Mouse (Mus musculus) heart, embryonic 16.5 days (tissue): Measurements from ENCODE around the gene Epdr1. TPM values are rescaled to one million over a fixed set of nuclear protein-coding genes. Genes with fewer than 3 reads are reported as not detected.

ENCODE experiments used
- ATAC-seq: fragments of 200-750 bp; cut with Nextera tagmentation; replicated peaks from 2 replicates; pipeline ENCODE4 v1.8.0; 2017; ENCODE audit warnings: moderate number of reproducible peaks; ENCODE audit not compliant: insufficient read depth, low FRiP score; ENCODE audit errors: extremely low read depth
- H3K27ac ChIP-seq: fragments of 300-500 bp; sonication (generic); 2 replicates; pipeline ENCODE4 v1.5.1; 2014; ENCODE audit warnings: mild to moderate bottlenecking, low read length, control low read depth, moderate library complexity
- H3K27me3 ChIP-seq: fragments of 300-500 bp; sonication (generic); 2 replicates; pipeline ENCODE4 v1.6.1; 2014; ENCODE audit warnings: low read length, mixed read lengths; ENCODE audit not compliant: control insufficient read depth, insufficient read depth
- H3K36me3 ChIP-seq: fragments of 300-500 bp; sonication (generic); 2 replicates; pipeline ENCODE4 v1.6.1; 2014; ENCODE audit not compliant: control insufficient read depth, insufficient read depth
- H3K4me1 ChIP-seq: fragments of 300-500 bp; sonication (generic); 2 replicates; pipeline ENCODE4 v1.6.1; 2014; ENCODE audit warnings: low read length, mixed read lengths; ENCODE audit not compliant: control insufficient read depth, insufficient read depth
- H3K4me2 ChIP-seq: fragments of 300-500 bp; sonication (generic); 2 replicates; pipeline ENCODE4 v1.6.1; 2014; ENCODE audit warnings: low read depth, mild to moderate bottlenecking, control low read depth, low read length
- H3K4me3 ChIP-seq: fragments of 300-500 bp; sonication (generic); 2 replicates; pipeline ENCODE4 v1.5.1; 2014; ENCODE audit warnings: mild to moderate bottlenecking, control low read depth, low read length
- H3K9ac ChIP-seq: fragments of 300-500 bp; sonication (generic); 2 replicates; pipeline ENCODE4 v1.6.1; 2014; ENCODE audit warnings: low read length, control low read depth
- H3K9me3 ChIP-seq: fragments of 300-500 bp; sonication (generic); replicated peaks from 2 replicates; pipeline ENCODE4 v1.6.1; 2016; ENCODE audit warnings: low read length; ENCODE audit not compliant: control insufficient read depth
- WGBS: fragments of 180-500 bp; shearing (Covaris S2); extraction: QIAGEN DNeasy Blood & Tissue Kit; methylation state at CpG from one replicate; pipeline ENCODE4 v1.1.7; 2014; 5-methylcytosine and 5-hydroxymethylcytosine counted together
- polyA plus RNA-seq: library from polyadenylated mRNA; unstranded; fragments of >200 nt; fragmentation: Nextera tagmentation; extraction: Ambion mirVana; gene quantifications from 2 replicates; pipeline ENCODE4 v1.2.1, GENCODE M21; 2015

The Epdr1 gene
- polyA plus RNA-seq, 1 experiment from 2014 or later = 30.4 TPM

- no peak for ATAC-seq
- H3K4me2 ChIP-seq = no peak overlapping the region
- 87% methylated on average over 5 of the region's 5 CpGs for WGBS
Observed at GRCm38 (mm10) chr13:19630768-19631709, 11.3 kb upstream of the Epdr1 start.

DNA sequence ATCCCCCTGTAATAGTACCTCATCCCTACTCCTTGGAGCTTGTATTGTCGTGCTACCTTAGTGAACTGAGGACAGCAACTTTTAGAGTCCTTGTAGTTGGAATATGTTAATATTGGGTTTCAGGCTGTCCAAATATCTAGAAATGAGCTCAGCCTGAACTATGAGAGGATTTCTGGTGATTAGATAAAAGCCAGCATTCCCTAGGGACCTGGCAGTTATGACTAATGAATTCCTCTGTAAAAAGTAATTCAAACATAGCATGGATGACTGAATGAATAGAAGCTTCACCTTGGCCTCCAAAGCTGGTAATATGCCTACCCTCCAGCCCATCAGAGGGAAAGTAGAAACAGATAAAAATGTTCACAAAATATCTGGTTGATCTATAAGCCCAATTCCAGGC is 6.7 kb upstream of the Epdr1 start:
- ATAC-seq = no peak
- H3K36me3 ChIP-seq = no peaks in the 10 kb centered on the region
- 76% methylated on average over 1 of the region's 1 CpGs for WGBS
- H3K9me3 ChIP-seq = no peaks in the 10 kb centered on the region
- H3K27ac ChIP-seq = no peak overlapping the region
- H3K4me2 ChIP-seq = no peak overlapping the region
- peaks cover 5% of the 10 kb centered on the region; the same call in 1 of the 2 replicates for H3K4me1 ChIP-seq
- no peak overlapping the region for H3K9ac ChIP-seq
- peaks cover 18% of the 10 kb centered on the region for H3K27me3 ChIP-seq
- H3K4me3 ChIP-seq = no peak overlapping the region

More at GRCm38 (mm10) chr13:19630768-19631709, 11.3 kb upstream of the Epdr1 start:
- H3K27me3 ChIP-seq = no peaks in the 10 kb centered on the region
- H3K36me3 ChIP-seq = no peaks in the 10 kb centered on the region
- no peaks in the 10 kb centered on the region for H3K9me3 ChIP-seq
- no peak overlapping the region for H3K4me3 ChIP-seq
- no peaks in the 10 kb centered on the region for H3K4me1 ChIP-seq
- no peak overlapping the region for H3K27ac ChIP-seq
- H3K9ac ChIP-seq = no peak overlapping the region

DNA sequence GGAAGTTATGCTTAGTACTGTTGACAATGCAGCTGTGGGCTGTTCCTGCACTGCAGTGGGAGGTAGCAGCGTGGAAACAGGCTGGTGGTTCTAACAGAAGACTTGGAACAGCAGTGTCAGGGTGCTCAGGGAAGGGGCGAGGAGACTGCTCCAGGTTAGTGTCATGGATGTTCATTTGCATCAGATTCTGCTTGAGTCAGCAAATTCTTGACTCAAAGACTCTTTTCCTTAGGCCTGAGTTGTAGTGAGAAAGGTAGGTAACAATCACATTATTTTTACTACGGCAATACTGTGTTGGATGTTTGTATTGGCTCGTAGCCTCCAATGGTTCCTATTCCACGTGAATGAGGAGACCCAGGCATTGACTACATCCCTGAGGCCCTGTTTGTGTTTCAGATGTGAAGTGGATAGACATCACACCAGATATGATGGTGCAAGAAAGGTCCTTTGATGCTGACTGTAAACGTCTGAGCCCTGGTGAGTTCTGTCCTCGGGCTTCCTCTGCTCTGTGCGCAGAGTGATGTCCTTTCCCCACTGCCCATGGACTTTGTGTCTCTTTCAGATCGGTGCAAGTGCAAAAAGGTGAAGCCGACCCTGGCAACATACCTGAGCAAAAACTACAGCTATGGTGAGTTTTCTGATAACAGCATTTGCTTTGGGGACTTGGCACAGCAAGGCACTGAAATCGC is 5.0 kb upstream of the Epdr1 start:
- no peaks in the 10 kb centered on the region for H3K36me3 ChIP-seq
- H3K4me2 ChIP-seq = no peak overlapping the region
- peaks cover 5% of the 10 kb centered on the region; the same call in 1 of the 2 replicates for H3K4me1 ChIP-seq
- H3K9ac ChIP-seq = no peak overlapping the region
- H3K27me3 ChIP-seq = peaks cover 18% of the 10 kb centered on the region
- H3K4me3 ChIP-seq = no peak overlapping the region
- no peak overlapping the region for H3K27ac ChIP-seq
- 79% methylated on average over 11 of the region's 11 CpGs for WGBS
- no peaks in the 10 kb centered on the region for H3K9me3 ChIP-seq
- no peak for ATAC-seq

DNA sequence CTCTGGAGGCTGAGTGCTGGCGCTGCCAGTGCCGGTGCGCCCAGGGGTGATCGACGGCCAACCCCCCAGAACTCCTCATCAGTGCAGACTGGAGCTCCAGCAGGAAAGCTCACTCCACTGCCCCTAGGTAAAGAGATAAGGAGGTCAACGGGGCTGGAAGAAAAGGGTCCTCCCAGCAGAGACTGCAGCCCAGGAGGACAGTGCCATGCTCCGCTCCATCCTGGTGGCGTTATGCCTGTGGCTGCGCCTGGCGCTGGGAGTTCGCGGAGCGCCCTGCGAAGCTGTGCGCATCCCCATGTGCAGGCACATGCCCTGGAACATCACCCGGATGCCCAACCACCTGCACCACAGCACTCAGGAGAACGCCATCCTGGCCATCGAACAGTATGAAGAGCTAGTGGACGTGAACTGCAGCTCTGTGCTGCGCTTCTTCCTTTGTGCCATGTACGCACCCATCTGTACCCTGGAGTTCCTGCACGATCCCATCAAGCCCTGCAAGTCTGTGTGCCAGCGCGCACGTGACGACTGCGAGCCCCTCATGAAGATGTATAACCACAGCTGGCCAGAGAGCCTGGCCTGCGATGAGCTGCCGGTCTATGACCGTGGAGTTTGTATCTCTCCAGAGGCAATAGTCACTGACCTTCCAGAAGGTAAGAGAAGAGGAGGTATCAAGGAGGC is 3.6 kb upstream of the Epdr1 start:
- H3K4me1 ChIP-seq = peaks cover 5% of the 10 kb centered on the region; the same call in 1 of the 2 replicates
- no peaks in the 10 kb centered on the region for H3K36me3 ChIP-seq
- H3K4me3 ChIP-seq = peak overlapping the region; percentile 58
- H3K27ac ChIP-seq = no peak overlapping the region
- peaks cover 18% of the 10 kb centered on the region for H3K27me3 ChIP-seq
- H3K9ac ChIP-seq = peak overlapping the region; percentile 60
- peak overlapping the region; percentile 85 for H3K4me2 ChIP-seq
- no peak for ATAC-seq
- no peaks in the 10 kb centered on the region for H3K9me3 ChIP-seq
- 18% methylated on average over 30 of the region's 30 CpGs for WGBS

DNA sequence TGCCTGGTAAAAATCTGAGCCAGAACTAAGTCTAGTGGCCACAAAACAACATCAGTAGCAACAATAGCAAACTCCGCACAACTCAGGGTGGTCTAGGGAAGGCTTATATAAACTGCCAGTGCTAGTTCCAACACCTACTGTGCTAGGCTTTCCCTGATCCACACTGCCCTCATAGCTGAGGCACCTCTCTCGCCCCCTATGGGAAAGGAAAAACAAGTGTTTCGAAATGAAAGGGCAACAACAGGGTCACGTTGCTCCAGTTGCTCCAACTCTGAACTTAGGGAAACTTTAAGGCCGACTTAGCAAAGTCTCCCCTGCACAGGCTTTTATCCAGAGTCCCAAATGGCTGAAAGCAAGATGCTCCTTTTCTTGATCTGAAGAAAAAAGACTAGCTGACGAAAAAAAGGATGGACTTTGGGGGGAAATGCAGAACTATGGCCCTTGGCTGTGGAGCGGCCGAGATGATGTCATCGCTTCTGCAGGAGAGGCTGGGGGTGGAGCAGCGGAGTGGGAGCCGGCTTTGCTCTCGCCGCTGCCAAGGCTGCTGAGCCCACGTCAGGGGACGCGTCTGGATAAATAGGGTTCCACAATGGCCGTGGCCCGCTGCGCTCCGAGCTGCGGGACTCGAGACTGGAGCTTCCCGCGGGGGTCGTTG is 3.0 kb upstream of the Epdr1 start, which contains the start of gene Sfrp4:
Gene Sfrp4 (plus strand): TSS at position 532 of the 655 bp plus-strand sequence.
- ATAC-seq = peak; percentile 64; the same call in 1 of the 2 replicates
- no peaks in the 10 kb centered on the region for H3K9me3 ChIP-seq
- H3K36me3 ChIP-seq = no peaks in the 10 kb centered on the region
- peaks cover 18% of the 10 kb centered on the region for H3K27me3 ChIP-seq
- H3K4me2 ChIP-seq = peak within 1 kb of the TSS; percentile 85
- H3K27ac ChIP-seq = no peak within 1 kb of the TSS
- H3K9ac ChIP-seq = peak within 1 kb of the TSS; percentile 60
- WGBS = 4% methylated on average over 25 of the region's 25 CpGs
- peaks cover 7% of the 10 kb centered on the region; the same call in 1 of the 2 replicates for H3K4me1 ChIP-seq
- H3K4me3 ChIP-seq = peak within 1 kb of the TSS; percentile 58

- Histone ChIP-seq H3K36me3 (no peaks in the 10 kb centered on the region), H3K9me3 (no peaks in the 10 kb centered on the region), H3K27ac (peak overlapping the region; percentile 77), H3K4me3 (peak overlapping the region; percentile 78), H3K4me2 (peak overlapping the region; percentile 93), H3K4me1 (peaks cover 7% of the 10 kb centered on the region; the same call in 1 of the 2 replicates), H3K27me3 (peaks cover 10% of the 10 kb centered on the region), H3K9ac (peak overlapping the region; percentile 88)
- WGBS = 15% methylated on average over 5 of the region's 5 CpGs
- ATAC-seq = no peak
Observed at GRCm38 (mm10) chr13:19618841-19619215, 899 bp downstream of the Epdr1 start.

DNA sequence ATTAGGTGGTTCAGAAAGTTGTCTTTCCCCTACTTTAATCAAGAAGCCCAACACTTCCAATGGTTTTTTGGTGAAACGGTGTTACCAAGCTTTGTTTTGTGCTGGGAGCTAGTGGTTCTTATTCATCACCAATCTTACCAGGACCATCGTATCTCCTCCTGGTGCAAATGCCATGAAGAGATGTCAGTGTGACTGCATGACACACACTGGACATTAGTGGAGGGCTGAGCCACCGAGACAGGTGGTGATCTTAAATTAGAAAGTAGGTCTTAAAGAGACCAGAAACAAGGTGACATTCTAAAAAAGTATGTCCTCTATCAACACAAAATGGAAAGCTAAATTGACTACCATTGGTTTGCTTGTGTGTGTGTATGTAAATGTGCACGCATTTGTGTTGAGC is 1.6 kb downstream of the Epdr1 start:
- 85% methylated on average over 4 of the region's 4 CpGs for WGBS
- no peak overlapping the region for H3K4me3 ChIP-seq
- peaks cover 3% of the 10 kb centered on the region; the same call in 1 of the 2 replicates for H3K4me1 ChIP-seq
- no peaks in the 10 kb centered on the region for H3K36me3 ChIP-seq
- no peak overlapping the region for H3K27ac ChIP-seq
- no peaks in the 10 kb centered on the region for H3K9me3 ChIP-seq
- peaks cover 2% of the 10 kb centered on the region; the same call in 1 of the 2 replicates for H3K27me3 ChIP-seq
- no peak for ATAC-seq
- no peak overlapping the region for H3K9ac ChIP-seq
- H3K4me2 ChIP-seq = peak overlapping the region; percentile 93

- Histone ChIP-seq H3K9me3 (no peaks in the 10 kb centered on the region), H3K27me3 (no peaks in the 10 kb centered on the region), H3K4me2 (no peak overlapping the region), H3K27ac (no peak overlapping the region), H3K36me3 (no peaks in the 10 kb centered on the region), H3K4me3 (no peak overlapping the region), H3K4me1 (peaks cover 3% of the 10 kb centered on the region; the same call in 1 of the 2 replicates), H3K9ac (no peak overlapping the region)
- WGBS = 78% methylated on average over 1 of the region's 1 CpGs
- no peak for ATAC-seq
Observed at GRCm38 (mm10) chr13:19614311-19614710, 5.4 kb downstream of the Epdr1 start.
